Mouse (Mus musculus): ENCODE results near the gene Sord. TPM values are rescaled to one million over a fixed set of nuclear protein-coding genes. Genes with fewer than 3 reads are reported as not detected.
A peak's percentile ranks its signal among the peaks of the same experiment; 100 is the strongest.

Gene Sord
- polyA plus RNA-seq, 1 experiment from 2014 or later = 20.5 TPM

GRCm38 (mm10) chr2:122298596-122299490, 64.3 kb downstream of the Sord start, which contains the start of gene Duoxa2:
Gene Duoxa2 (plus strand): TSS chr2:122298900.
- no peaks in the 10 kb centered on the region for H3K9me3 ChIP-seq

GRCm38 (mm10) chr2:122299911-122300655, 65.5 kb downstream of the Sord start:
- Histone ChIP-seq H3K9me3 (no peaks in the 10 kb centered on the region), H3K27me3 (replicated peaks) (peaks cover 90% of the 10 kb centered on the region), H3K4me3 (no peak overlapping the region), H3K36me3 (replicated peaks) (no peaks in the 10 kb centered on the region), H3K9ac (no peak overlapping the region), H3K4me1 (peaks cover 44% of the 10 kb centered on the region), H3K4me2 (no peak overlapping the region), H3K27ac (no peak overlapping the region)
- ATAC-seq (replicated peaks) = no peak
- WGBS = 10% methylated on average over 14 of the region's 14 CpGs

More at GRCm38 (mm10) chr2:122298596-122299490, 64.3 kb downstream of the Sord start, which contains the start of gene Duoxa2:
- Histone ChIP-seq H3K4me3 (peak within 1 kb of the TSS; percentile 26), H3K27ac (no peak within 1 kb of the TSS), H3K4me2 (peak within 1 kb of the TSS; percentile 46), H3K27me3 (replicated peaks) (peaks cover 90% of the 10 kb centered on the region), H3K36me3 (replicated peaks) (no peaks in the 10 kb centered on the region), H3K9ac (no peak within 1 kb of the TSS), H3K4me1 (peaks cover 44% of the 10 kb centered on the region)
- WGBS = under 1% methylated on average over 43 of the region's 43 CpGs
- no peak for ATAC-seq (replicated peaks)

- H3K4me2 ChIP-seq = peak overlapping the region; percentile 90
- peaks cover 44% of the 10 kb centered on the region for H3K4me1 ChIP-seq
- 5% methylated on average over 14 of the region's 14 CpGs for WGBS
- H3K9me3 ChIP-seq = no peaks in the 10 kb centered on the region
- H3K9ac ChIP-seq = no peak overlapping the region
- H3K27me3 ChIP-seq (replicated peaks) = peaks cover 88% of the 10 kb centered on the region
- no peak overlapping the region for H3K27ac ChIP-seq
- H3K4me3 ChIP-seq = peak overlapping the region; percentile 43
- peak; percentile 3; the same call in 1 of the 2 replicates for ATAC-seq (replicated peaks)
- no peaks in the 10 kb centered on the region for H3K36me3 ChIP-seq (replicated peaks)
Measured at GRCm38 (mm10) chr2:122300656-122301020, 66.1 kb downstream of the Sord start.

GRCm38 (mm10) chr2:122301081-122301920, 66.8 kb downstream of the Sord start:
- Histone ChIP-seq H3K36me3 (replicated peaks) (no peaks in the 10 kb centered on the region), H3K9me3 (no peaks in the 10 kb centered on the region), H3K27me3 (replicated peaks) (peaks cover 84% of the 10 kb centered on the region), H3K4me1 (peaks cover 44% of the 10 kb centered on the region), H3K4me3 (peak overlapping the region; percentile 43), H3K27ac (no peak overlapping the region), H3K4me2 (peak overlapping the region; percentile 90), H3K9ac (peak overlapping the region; percentile 32)
- ATAC-seq (replicated peaks) = peak; percentile 50
- under 1% methylated on average over 48 of the region's 48 CpGs for WGBS

- no peak for ATAC-seq (replicated peaks)
- peak overlapping the region; percentile 90 for H3K4me2 ChIP-seq
- peak overlapping the region; percentile 32 for H3K9ac ChIP-seq
- no peaks in the 10 kb centered on the region for H3K36me3 ChIP-seq (replicated peaks)
- 6% methylated on average over 23 of the region's 23 CpGs for WGBS
- no peak overlapping the region for H3K27ac ChIP-seq
- H3K4me3 ChIP-seq = peak overlapping the region; percentile 43
- peaks cover 89% of the 10 kb centered on the region for H3K27me3 ChIP-seq (replicated peaks)
- H3K4me1 ChIP-seq = peaks cover 40% of the 10 kb centered on the region
- no peaks in the 10 kb centered on the region for H3K9me3 ChIP-seq
Measured at GRCm38 (mm10) chr2:122301921-122302573, 67.5 kb downstream of the Sord start.

- H3K4me1 ChIP-seq = peaks cover 34% of the 10 kb centered on the region
- H3K36me3 ChIP-seq (replicated peaks) = no peaks in the 10 kb centered on the region
- H3K27ac ChIP-seq = no peak overlapping the region
- peak overlapping the region; percentile 90 for H3K4me2 ChIP-seq
- peak; percentile 63 for ATAC-seq (replicated peaks)
- H3K27me3 ChIP-seq (replicated peaks) = peaks cover 83% of the 10 kb centered on the region
- WGBS = 11% methylated on average over 9 of the region's 9 CpGs
- no peaks in the 10 kb centered on the region for H3K9me3 ChIP-seq
- H3K9ac ChIP-seq = no peak overlapping the region
- no peak overlapping the region; the same call in 1 of the 2 replicates for H3K4me3 ChIP-seq
Measured at GRCm38 (mm10) chr2:122302574-122303241, 68.2 kb downstream of the Sord start.

GRCm38 (mm10) chr2:122304544-122304943, 70.0 kb downstream of the Sord start:
- no peaks in the 10 kb centered on the region for H3K36me3 ChIP-seq (replicated peaks)
- no peak overlapping the region for H3K4me3 ChIP-seq
- no peak overlapping the region for H3K9ac ChIP-seq
- peaks cover 70% of the 10 kb centered on the region for H3K27me3 ChIP-seq (replicated peaks)
- peaks cover 19% of the 10 kb centered on the region for H3K4me1 ChIP-seq
- H3K27ac ChIP-seq = no peak overlapping the region
- no peaks in the 10 kb centered on the region for H3K9me3 ChIP-seq
- no peak overlapping the region for H3K4me2 ChIP-seq
- WGBS = 87% methylated on average over 6 of the region's 6 CpGs
- ATAC-seq (replicated peaks) = no peak

- Histone ChIP-seq H3K4me1 (peaks cover 19% of the 10 kb centered on the region), H3K9me3 (no peaks in the 10 kb centered on the region), H3K27me3 (replicated peaks) (peaks cover 62% of the 10 kb centered on the region), H3K4me2 (no peak overlapping the region), H3K9ac (no peak overlapping the region), H3K4me3 (no peak overlapping the region), H3K36me3 (replicated peaks) (no peaks in the 10 kb centered on the region), H3K27ac (no peak overlapping the region)
- WGBS = 86% methylated on average over 16 of the region's 16 CpGs
- ATAC-seq (replicated peaks) = no peak
Measured at GRCm38 (mm10) chr2:122305097-122305892, 70.7 kb downstream of the Sord start.

DNA sequence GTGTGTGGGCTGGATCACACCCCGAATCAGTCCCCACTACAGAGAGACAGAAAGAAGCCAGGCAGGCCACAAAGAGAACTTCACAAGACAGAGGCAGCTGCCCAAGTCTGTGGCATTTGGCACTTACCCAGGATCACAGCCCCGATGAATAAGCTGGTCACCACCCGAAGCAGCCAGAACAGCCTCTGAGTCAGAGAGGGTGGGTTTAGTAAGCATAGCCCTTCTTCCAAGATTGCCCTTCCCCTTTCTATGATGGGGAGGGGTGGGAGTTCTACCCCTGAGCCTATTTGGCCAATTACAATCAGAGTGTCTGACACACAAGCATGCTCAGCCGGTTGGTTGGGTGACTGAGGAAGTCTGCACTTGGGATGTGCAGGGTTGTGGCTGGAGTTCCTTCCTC, 71.6 kb downstream of the Sord start:
- H3K4me1 ChIP-seq = peaks cover 12% of the 10 kb centered on the region
- peaks cover 54% of the 10 kb centered on the region for H3K27me3 ChIP-seq (replicated peaks)
- H3K9me3 ChIP-seq = no peaks in the 10 kb centered on the region
- H3K4me3 ChIP-seq = no peak overlapping the region
- no peak overlapping the region for H3K27ac ChIP-seq
- H3K36me3 ChIP-seq (replicated peaks) = no peaks in the 10 kb centered on the region
- H3K9ac ChIP-seq = no peak overlapping the region
- no peak overlapping the region for H3K4me2 ChIP-seq
- no peak for ATAC-seq (replicated peaks)
- 55% methylated on average over 4 of the region's 4 CpGs for WGBS

DNA sequence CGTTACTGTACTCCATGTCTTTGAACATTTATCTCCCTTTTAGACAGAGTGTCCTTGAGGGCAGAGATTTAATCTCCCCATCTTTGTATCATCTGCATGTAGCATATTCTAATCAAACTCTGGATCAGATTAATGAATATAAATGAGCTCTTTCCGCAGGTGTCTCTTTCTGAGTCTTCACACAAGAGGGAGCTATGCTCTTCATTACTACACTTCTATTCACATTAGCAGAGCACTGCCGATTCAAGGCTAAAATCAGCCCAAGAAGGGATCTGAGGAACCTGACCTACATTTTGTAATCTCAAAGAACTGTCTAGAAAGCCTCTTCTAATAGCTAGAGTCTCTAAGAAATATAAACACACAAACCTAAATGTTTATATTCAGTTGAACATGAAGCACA, 75.1 kb downstream of the Sord start:
- H3K4me2 ChIP-seq = no peak overlapping the region
- no peaks in the 10 kb centered on the region for H3K36me3 ChIP-seq (replicated peaks)
- H3K4me1 ChIP-seq = peaks cover 16% of the 10 kb centered on the region; the same call in 1 of the 2 replicates
- no peaks in the 10 kb centered on the region for H3K9me3 ChIP-seq
- no peak overlapping the region for H3K27ac ChIP-seq
- WGBS = 30% methylated on average over 3 of the region's 3 CpGs
- no peak overlapping the region for H3K9ac ChIP-seq
- peaks cover 41% of the 10 kb centered on the region for H3K27me3 ChIP-seq (replicated peaks)
- H3K4me3 ChIP-seq = no peak overlapping the region
- no peak for ATAC-seq (replicated peaks)
